Mouse (Mus musculus) NIH3T3 (cell line): ENCODE data around the gene Sec14l1.

ENCODE experiments used
- DNase-seq: peaks from one replicate; pipeline ENCODE4 v3.0.0-alpha.2; 2012; ENCODE audit warnings: low read depth

Sec14l1 gene

GRCm38 (mm10) chr11:117183841-117184240 lies 68.9 kb downstream of the Sec14l1 start:
- DNase-seq: no peak

DNA sequence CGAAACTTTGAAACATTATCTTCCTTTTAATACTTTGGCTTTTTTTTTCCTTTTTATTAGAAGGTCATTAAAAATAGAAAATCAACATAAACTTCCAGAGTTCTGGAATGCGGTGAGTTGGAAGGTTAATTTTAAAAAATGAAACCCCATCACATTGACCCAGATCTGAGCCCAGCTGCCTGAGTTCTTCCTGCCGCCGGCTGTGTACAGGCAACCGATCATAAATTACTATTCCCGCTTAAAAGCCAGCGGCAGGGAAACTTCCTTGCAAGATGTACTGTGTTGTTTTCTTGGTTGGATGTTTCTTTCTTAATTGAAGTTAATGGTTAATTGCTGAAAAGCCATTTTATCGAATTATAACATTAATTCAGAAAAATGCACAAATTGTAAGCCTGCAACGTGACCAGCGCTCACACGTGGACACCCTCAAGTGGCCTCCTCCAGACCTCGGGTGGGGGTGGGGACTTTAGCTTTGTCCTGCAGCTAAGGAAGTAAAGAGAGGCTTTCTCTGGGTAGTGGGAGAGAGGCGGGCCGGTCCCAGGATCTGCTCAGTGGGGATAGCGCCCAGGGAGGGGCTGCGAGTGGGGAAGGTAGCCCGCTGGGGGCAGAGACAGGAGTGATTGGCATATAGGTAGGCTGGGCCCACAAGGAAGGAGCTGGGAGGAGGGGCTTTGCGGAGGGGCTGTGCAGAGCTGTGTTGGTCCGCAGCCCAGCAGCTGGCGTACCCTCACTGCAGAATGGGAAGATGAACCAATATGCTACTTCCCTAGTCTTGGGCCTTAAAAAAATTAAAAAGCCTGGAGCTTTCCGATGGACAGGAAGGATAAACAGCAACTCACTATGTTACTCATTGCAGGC lies 70.3 kb downstream of the Sec14l1 start:
- DNase-seq: no peak

DNA sequence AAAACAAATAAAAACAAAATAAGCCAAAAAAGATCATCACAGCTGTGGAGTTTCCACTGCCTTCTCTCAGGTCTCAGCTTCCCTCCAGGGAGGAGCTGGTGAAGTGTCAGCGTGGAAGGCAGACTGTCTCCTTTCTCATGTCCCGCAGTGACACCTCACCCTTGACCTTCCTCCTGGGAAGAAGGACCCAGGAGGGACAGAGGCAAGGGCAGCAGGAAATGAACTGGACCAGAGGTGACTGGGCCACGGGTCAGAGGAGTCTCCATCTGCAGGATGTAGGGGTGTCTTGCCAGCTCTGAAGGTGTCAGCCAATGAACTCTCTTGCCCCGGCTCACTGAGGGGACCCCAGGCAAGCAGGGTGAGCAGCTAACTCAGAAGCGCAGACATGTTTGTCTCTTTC lies 76.6 kb downstream of the Sec14l1 start:
- DNase-seq: no peak

DNA sequence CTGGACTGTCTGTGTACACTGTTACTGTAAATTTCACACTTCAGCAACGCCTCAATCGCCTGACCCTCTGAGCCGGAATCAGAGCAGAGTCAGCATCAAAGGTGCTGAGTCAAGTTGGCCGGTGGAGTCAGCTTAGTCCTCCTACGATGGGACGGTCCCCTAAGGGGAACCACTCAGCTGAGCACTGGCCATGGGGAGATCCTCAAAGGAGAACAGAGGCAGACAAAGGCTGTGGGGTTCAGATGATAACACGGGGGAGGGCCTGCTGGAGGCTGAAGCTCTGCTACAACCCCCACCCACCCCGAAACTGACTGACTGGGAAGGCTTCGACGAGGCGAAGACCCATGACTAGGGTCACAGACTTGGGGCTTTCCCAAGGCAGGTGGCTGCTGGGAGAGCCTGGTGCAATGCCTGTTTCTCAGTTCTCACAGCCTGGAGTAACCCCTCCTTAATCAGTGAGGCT lies 79.5 kb downstream of the Sec14l1 start:
- DNase-seq: peak; percentile 25

- DNase-seq: no peak
Measured at GRCm38 (mm10) chr11:117195616-117196015, 80.6 kb downstream of the Sec14l1 start.

- no peak for DNase-seq
Measured at GRCm38 (mm10) chr11:117196681-117197080, 81.7 kb downstream of the Sec14l1 start.

GRCm38 (mm10) chr11:117198122-117198521 lies 83.2 kb downstream of the Sec14l1 start:
- no peak for DNase-seq

DNA sequence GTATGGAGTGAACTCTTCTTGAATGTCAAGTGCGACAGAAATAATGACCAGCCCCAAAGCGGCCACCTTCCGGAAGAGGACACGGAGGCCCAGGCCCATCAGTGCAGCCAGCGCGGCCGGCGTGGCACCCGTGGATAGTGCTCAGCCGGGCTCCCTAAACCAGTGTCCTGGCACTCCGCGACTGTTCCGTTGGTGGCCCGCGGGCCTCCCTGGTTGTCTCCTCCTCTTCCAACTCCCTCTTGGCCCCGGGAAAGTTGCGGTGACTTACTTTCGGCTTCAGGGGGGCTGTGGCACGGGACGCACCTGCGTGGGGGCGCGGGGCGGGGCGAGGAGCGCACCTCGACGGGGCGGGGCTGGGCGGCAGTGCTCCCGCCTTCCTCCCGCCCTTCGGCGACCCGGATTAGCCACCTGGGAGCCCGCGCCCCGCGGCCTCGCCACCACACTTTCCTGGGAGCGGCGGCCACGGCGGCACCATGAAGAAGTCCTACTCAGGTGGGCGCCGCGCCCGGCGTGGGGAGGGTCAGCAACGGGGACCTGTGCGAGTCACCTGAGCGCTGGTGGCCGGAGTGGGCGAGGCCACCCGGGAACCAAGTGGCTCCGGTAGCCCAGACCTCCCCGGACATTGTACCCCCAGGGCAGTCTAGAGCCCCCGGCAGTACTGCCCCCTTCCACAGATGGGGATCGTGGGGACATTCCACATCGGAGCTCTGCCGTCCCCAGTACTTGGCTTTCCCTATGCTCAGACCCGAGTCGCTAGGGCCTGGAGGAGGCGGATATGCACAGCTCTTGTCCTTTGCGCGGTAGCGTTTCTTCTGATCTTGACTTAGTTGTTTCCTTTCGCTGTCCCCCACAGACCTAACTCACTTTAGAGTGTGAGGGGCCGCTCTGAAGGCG lies 84.6 kb downstream of the Sec14l1 start, which contains the start of gene Sept9:
Gene Sept9 (plus strand): TSS at position 380 of the 894 bp plus-strand sequence.
- DNase-seq: no peak

GRCm38 (mm10) chr11:117201846-117202245 lies 86.9 kb downstream of the Sec14l1 start:
- no peak for DNase-seq

DNA sequence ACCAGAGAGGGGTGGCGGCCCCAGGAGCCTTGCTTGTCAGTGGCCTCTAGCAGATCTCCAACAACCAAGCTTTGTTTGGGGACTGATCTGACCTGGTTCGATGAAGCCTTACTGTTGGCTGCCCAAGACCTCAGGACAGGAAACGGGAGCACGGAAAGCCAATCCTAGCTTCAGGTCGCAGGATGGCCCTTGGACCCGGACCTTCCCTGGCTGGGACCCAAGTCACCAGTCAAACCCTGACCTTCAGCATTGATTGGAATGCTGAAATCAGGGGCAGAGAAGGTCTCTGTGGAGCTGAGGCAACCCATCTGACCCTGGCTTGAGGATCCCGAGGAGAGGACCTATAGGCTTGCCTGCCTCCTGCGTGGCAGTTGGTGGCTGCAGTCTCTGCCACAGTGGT lies 89.6 kb downstream of the Sec14l1 start:
- DNase-seq: no peak

- DNase-seq: peak; percentile 17
Measured at GRCm38 (mm10) chr11:117205042-117205441, 90.1 kb downstream of the Sec14l1 start.

DNA sequence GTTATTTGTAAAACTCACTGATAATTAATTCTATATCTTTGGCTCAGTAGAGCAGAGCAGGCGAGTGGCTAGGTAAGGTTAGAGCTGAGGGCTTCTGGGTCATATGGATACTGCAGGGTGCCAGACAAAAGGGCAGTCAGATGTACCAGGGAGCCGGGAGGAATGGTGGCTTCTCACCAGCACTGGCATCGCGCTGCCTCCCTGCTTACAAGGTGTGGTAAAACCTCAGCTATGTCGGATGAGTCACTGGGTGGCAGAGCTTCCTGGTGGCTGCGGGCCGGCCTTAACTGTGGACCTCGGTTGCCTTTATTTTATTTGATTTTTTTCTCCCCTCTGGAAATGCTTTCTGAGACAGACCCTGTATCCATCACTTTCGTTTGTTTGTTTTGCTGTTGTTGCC lies 90.5 kb downstream of the Sec14l1 start:
- no peak for DNase-seq

DNA sequence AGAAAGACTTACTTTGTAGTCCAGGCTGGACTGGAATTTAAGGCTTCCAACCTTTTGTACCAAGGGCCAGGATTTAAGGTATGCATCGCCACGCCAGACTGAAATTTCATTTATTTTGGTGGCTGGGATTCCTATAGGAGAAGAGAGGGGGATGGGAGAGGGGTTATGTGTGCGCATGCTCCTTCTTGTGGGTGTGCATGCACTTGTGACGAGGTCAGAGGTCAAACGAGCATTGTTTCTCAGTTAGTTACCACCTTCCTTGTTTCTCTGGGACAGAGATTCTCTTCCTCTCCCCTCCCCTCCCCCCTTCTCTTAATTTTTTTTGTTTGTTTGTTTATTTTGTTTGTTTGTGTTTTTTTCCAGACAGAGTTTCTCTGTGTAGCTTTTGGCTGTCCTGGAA lies 92.5 kb downstream of the Sec14l1 start:
- no peak for DNase-seq

DNA sequence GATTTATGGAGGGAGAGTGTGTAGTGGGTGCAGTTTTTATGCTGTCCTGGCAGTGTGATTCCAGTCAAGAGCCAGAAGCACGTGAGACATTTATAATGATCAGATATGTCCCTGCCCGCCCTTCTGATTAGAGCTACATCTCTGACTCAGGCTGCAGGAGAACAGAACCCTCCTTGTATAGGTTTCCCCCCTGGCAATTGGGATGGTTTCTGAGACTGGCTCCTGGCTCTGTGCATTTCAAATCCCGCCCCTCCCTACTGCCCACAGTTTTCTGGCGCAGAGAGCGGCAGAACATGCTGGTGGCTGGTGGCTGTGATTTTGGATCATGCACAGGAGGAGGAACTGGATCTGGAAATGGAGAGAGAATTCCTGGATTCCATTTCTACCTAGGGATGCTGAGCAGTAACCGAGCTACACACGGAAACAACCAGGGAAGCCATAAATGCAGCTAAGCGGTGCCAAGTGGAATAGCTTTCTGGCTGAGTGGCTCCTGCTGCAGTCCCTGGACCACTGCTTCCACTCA lies 93.2 kb downstream of the Sec14l1 start:
- DNase-seq: peak; percentile 80
